Mouse (Mus musculus): ENCODE results near the gene Tshz2.
"Not testable (repeated sequence)": the region's sequence is repeated elsewhere in the genome, so short reads cannot be mapped to it uniquely, and the experiment has no call there.

Tshz2 gene

GRCm38 (mm10) chr2:169812940-169813339, 180.1 kb downstream of the Tshz2 start:
- DNase-seq (ENCODE audit: extremely low spot score) = no peak

GRCm38 (mm10) chr2:169814351-169814750, 181.5 kb downstream of the Tshz2 start:
- DNase-seq (ENCODE audit: extremely low spot score) = no peak

GRCm38 (mm10) chr2:169814757-169815156, 181.9 kb downstream of the Tshz2 start:
- DNase-seq (ENCODE audit: extremely low spot score) = no peak

- no peak for DNase-seq (ENCODE audit: extremely low spot score)
Observed at GRCm38 (mm10) chr2:169821021-169821441, 188.2 kb downstream of the Tshz2 start.

GRCm38 (mm10) chr2:169825908-169826307, 193.1 kb downstream of the Tshz2 start:
- no peak for DNase-seq (ENCODE audit: extremely low spot score)

- DNase-seq (ENCODE audit: extremely low spot score) = no peak
Observed at GRCm38 (mm10) chr2:169826316-169826715, 193.5 kb downstream of the Tshz2 start.

- DNase-seq (ENCODE audit: extremely low spot score) = no peak
Observed at GRCm38 (mm10) chr2:169826833-169827232, 194.0 kb downstream of the Tshz2 start.

GRCm38 (mm10) chr2:169832184-169832583, 199.4 kb downstream of the Tshz2 start:
- DNase-seq (ENCODE audit: extremely low spot score) = no peak

- DNase-seq (ENCODE audit: extremely low spot score) = no peak
Observed at GRCm38 (mm10) chr2:169833638-169834037, 200.8 kb downstream of the Tshz2 start.

- DNase-seq (ENCODE audit: extremely low spot score) = peak; percentile 59
Observed at GRCm38 (mm10) chr2:169834602-169835001, 201.8 kb downstream of the Tshz2 start.

- no peak for DNase-seq (ENCODE audit: extremely low spot score)
Observed at GRCm38 (mm10) chr2:169837031-169837605, 204.3 kb downstream of the Tshz2 start.

GRCm38 (mm10) chr2:169838521-169838920, 205.7 kb downstream of the Tshz2 start:
- DNase-seq (ENCODE audit: extremely low spot score) = no peak

GRCm38 (mm10) chr2:169841442-169841841, 208.6 kb downstream of the Tshz2 start:
- DNase-seq (ENCODE audit: extremely low spot score) = no peak

- DNase-seq (ENCODE audit: extremely low spot score) = no peak
Observed at GRCm38 (mm10) chr2:169842494-169842893, 209.7 kb downstream of the Tshz2 start.

- no peak for DNase-seq (ENCODE audit: extremely low spot score)
Observed at GRCm38 (mm10) chr2:169843553-169843952, 210.7 kb downstream of the Tshz2 start.

GRCm38 (mm10) chr2:169849077-169849476, 216.3 kb downstream of the Tshz2 start:
- no peak for DNase-seq (ENCODE audit: extremely low spot score)

GRCm38 (mm10) chr2:169849541-169849940, 216.7 kb downstream of the Tshz2 start:
- no peak for DNase-seq (ENCODE audit: extremely low spot score)

GRCm38 (mm10) chr2:169851606-169852005, 218.8 kb downstream of the Tshz2 start:
- no peak for DNase-seq (ENCODE audit: extremely low spot score)

- DNase-seq (ENCODE audit: extremely low spot score) = no peak
Observed at GRCm38 (mm10) chr2:169854491-169854890, 221.7 kb downstream of the Tshz2 start.

GRCm38 (mm10) chr2:169857041-169857440, 224.2 kb downstream of the Tshz2 start:
- DNase-seq (ENCODE audit: extremely low spot score) = not testable (repeated sequence)

GRCm38 (mm10) chr2:169859078-169859855, 226.5 kb downstream of the Tshz2 start:
- DNase-seq (ENCODE audit: extremely low spot score) = peak; percentile 19

GRCm38 (mm10) chr2:169860895-169861294, 228.1 kb downstream of the Tshz2 start:
- DNase-seq (ENCODE audit: extremely low spot score) = no peak

GRCm38 (mm10) chr2:169862701-169863100, 229.9 kb downstream of the Tshz2 start:
- DNase-seq (ENCODE audit: extremely low spot score) = no peak

Data from embryo, embryonic 9.5 days (tissue).